Mouse (Mus musculus): ENCODE results near the gene Ccl4. TPM values are rescaled to one million over a fixed set of nuclear protein-coding genes. Genes with fewer than 3 reads are reported as not detected.

The Ccl4 gene
- polyA plus RNA-seq, 1 experiment, result 2.6 TPM

DNA sequence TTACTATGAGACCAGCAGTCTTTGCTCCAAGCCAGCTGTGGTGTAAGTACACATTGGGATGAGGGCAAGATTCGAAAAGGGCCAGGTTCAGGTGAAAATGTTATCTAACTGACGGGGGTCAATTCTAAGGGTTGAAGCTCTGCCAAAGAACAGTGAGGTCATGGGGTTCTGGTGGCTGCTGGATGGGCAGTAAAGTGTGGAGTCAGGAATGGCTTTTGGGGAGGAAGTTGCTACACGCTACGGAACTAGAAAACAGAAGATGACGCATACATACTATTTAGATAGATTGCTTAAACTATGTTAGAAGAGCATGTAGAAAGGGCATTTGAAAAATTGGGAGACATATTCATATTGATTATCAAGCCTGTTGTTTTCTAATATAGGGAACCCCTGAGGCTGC is 1.1 kb downstream of the Ccl4 start:
- H3K36me3 ChIP-seq (ENCODE audit: control insufficient read depth, insufficient read depth, low read length), result no peaks in the 10 kb centered on the region
- no peaks in the 10 kb centered on the region for H3K4me1 ChIP-seq (ENCODE audit: control insufficient read depth, insufficient read depth, insufficient read length, low read length)
- H3K27me3 ChIP-seq (ENCODE audit: control insufficient read depth, insufficient read depth, low read length), result no peaks in the 10 kb centered on the region
- H3K4me3 ChIP-seq (ENCODE audit: low read depth, low read length), result no peak overlapping the region
- TF ChIP-seq CTCF (IDR thresholded peaks at IDR 0.05; ENCODE audit: extremely low read depth, insufficient read length, insufficient replicate concordance, low read depth, low read length) (no peak), POLR2A (IDR thresholded peaks at IDR 0.05; ENCODE audit: low read depth, low read length) (no peak)
- H3K27ac ChIP-seq (ENCODE audit: insufficient read depth, low read depth, low read length), result peak overlapping the region; percentile 22; the same call in 1 of the 2 replicates
- WGBS, result 49% methylated on average over 5 of the region's 5 CpGs

- H3K4me3 ChIP-seq (ENCODE audit: low read depth, low read length), result no peak overlapping the region
- no peaks in the 10 kb centered on the region for H3K27me3 ChIP-seq (ENCODE audit: control insufficient read depth, insufficient read depth, low read length)
- no peaks in the 10 kb centered on the region for H3K36me3 ChIP-seq (ENCODE audit: control insufficient read depth, insufficient read depth, low read length)
- H3K27ac ChIP-seq (ENCODE audit: insufficient read depth, low read depth, low read length), result no peak overlapping the region
- TF ChIP-seq CTCF (IDR thresholded peaks at IDR 0.05; ENCODE audit: extremely low read depth, insufficient read length, insufficient replicate concordance, low read depth, low read length) (no peak), POLR2A (IDR thresholded peaks at IDR 0.05; ENCODE audit: low read depth, low read length) (no peak)
- H3K4me1 ChIP-seq (ENCODE audit: control insufficient read depth, insufficient read depth, insufficient read length, low read length), result no peaks in the 10 kb centered on the region
Measured at GRCm38 (mm10) chr11:83671743-83672142, 9.4 kb downstream of the Ccl4 start.

DNA sequence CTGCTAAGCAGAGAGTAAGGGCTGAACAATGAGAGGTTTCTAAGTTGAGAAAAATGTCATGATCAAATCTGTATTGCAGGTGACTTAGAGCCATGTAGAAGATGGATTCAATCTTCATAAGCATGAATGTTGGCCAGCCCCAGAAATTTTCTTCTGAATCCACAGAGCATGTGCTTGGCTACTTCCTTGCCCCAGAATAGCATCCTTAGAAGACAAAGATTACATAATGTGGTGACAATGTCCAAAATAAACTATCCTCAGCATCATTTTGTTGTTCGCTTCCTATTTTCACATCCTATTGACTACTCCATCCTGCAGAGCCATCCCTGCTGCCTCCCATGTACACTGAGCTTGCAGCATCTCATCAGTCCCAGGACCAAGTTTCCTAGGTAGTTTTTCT is 13.3 kb downstream of the Ccl4 start:
- WGBS, result 86% methylated on average over 1 of the region's 1 CpGs
- H3K4me1 ChIP-seq (ENCODE audit: control insufficient read depth, insufficient read depth, insufficient read length, low read length), result no peaks in the 10 kb centered on the region
- H3K4me3 ChIP-seq (ENCODE audit: low read depth, low read length), result no peak overlapping the region
- TF ChIP-seq POLR2A (IDR thresholded peaks at IDR 0.05; ENCODE audit: low read depth, low read length) (no peak), CTCF (IDR thresholded peaks at IDR 0.05; ENCODE audit: extremely low read depth, insufficient read length, insufficient replicate concordance, low read depth, low read length) (no peak)
- no peak overlapping the region for H3K27ac ChIP-seq (ENCODE audit: insufficient read depth, low read depth, low read length)
- H3K27me3 ChIP-seq (ENCODE audit: control insufficient read depth, insufficient read depth, low read length), result no peaks in the 10 kb centered on the region
- H3K36me3 ChIP-seq (ENCODE audit: control insufficient read depth, insufficient read depth, low read length), result no peaks in the 10 kb centered on the region

- no peak for TF ChIP-seq CTCF (IDR thresholded peaks at IDR 0.05; ENCODE audit: extremely low read depth, insufficient read length, insufficient replicate concordance, low read depth, low read length)
- no peak for TF ChIP-seq POLR2A (IDR thresholded peaks at IDR 0.05; ENCODE audit: low read depth, low read length)
- Histone ChIP-seq H3K4me3 (ENCODE audit: low read depth, low read length) (no peak overlapping the region), H3K27ac (ENCODE audit: insufficient read depth, low read depth, low read length) (no peak overlapping the region), H3K27me3 (ENCODE audit: control insufficient read depth, insufficient read depth, low read length) (no peaks in the 10 kb centered on the region), H3K36me3 (ENCODE audit: control insufficient read depth, insufficient read depth, low read length) (no peaks in the 10 kb centered on the region), H3K4me1 (ENCODE audit: control insufficient read depth, insufficient read depth, insufficient read length, low read length) (no peaks in the 10 kb centered on the region)
- 82% methylated on average over 1 of the region's 1 CpGs for WGBS
Measured at GRCm38 (mm10) chr11:83689918-83690317, 27.5 kb downstream of the Ccl4 start.

- no peaks in the 10 kb centered on the region for H3K4me1 ChIP-seq (ENCODE audit: control insufficient read depth, insufficient read depth, insufficient read length, low read length)
- TF ChIP-seq CTCF (IDR thresholded peaks at IDR 0.05; ENCODE audit: extremely low read depth, insufficient read length, insufficient replicate concordance, low read depth, low read length), result no peak
- no peak for TF ChIP-seq POLR2A (IDR thresholded peaks at IDR 0.05; ENCODE audit: low read depth, low read length)
- H3K27me3 ChIP-seq (ENCODE audit: control insufficient read depth, insufficient read depth, low read length), result no peaks in the 10 kb centered on the region
- no peak overlapping the region for H3K27ac ChIP-seq (ENCODE audit: insufficient read depth, low read depth, low read length)
- WGBS, result 67% methylated on average over 1 of the region's 1 CpGs
- H3K4me3 ChIP-seq (ENCODE audit: low read depth, low read length), result no peak overlapping the region
- no peaks in the 10 kb centered on the region for H3K36me3 ChIP-seq (ENCODE audit: control insufficient read depth, insufficient read depth, low read length)
Measured at GRCm38 (mm10) chr11:83692008-83692407, 29.6 kb downstream of the Ccl4 start.

DNA sequence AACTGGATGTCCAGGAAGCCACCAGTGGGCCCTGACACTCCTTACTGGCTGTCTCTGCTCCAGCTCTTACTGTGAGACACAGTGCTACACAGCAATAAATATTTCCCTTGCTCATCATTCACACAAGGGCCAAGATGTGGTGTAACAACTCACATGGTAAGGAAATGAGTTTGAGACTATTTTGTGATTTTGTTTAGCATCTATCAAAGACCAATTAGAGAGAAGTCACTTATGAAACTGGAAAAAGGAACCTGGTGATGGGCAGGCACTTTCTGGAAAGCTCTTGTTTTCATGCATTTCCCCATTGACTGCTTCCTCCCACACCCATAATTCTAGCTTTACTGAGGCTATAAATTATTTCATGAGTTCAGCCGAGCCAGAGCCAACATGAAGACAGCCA is 41.3 kb downstream of the Ccl4 start, which contains the start of gene Wfdc17:
Gene Wfdc17 (plus strand): TSS at position 287 of the 400 bp plus-strand sequence.
- H3K27ac ChIP-seq (ENCODE audit: insufficient read depth, low read depth, low read length), result no peak within 1 kb of the TSS
- 0% methylated on average over 1 of the region's 1 CpGs for WGBS
- TF ChIP-seq CTCF (IDR thresholded peaks at IDR 0.05; ENCODE audit: extremely low read depth, insufficient read length, insufficient replicate concordance, low read depth, low read length) (no peak), POLR2A (IDR thresholded peaks at IDR 0.05; ENCODE audit: low read depth, low read length) (no peak)
- no peaks in the 10 kb centered on the region for H3K4me1 ChIP-seq (ENCODE audit: control insufficient read depth, insufficient read depth, insufficient read length, low read length)
- H3K27me3 ChIP-seq (ENCODE audit: control insufficient read depth, insufficient read depth, low read length), result no peaks in the 10 kb centered on the region
- no peaks in the 10 kb centered on the region for H3K36me3 ChIP-seq (ENCODE audit: control insufficient read depth, insufficient read depth, low read length)
- H3K4me3 ChIP-seq (ENCODE audit: low read depth, low read length), result no peak within 1 kb of the TSS

- no peaks in the 10 kb centered on the region for H3K36me3 ChIP-seq (ENCODE audit: control insufficient read depth, insufficient read depth, low read length)
- H3K27me3 ChIP-seq (ENCODE audit: control insufficient read depth, insufficient read depth, low read length), result no peaks in the 10 kb centered on the region
- H3K27ac ChIP-seq (ENCODE audit: insufficient read depth, low read depth, low read length), result no peak within 1 kb of the TSS
- WGBS, result 40% methylated on average over 4 of the region's 4 CpGs
- TF ChIP-seq POLR2A (IDR thresholded peaks at IDR 0.05; ENCODE audit: low read depth, low read length) (no peak), CTCF (IDR thresholded peaks at IDR 0.05; ENCODE audit: extremely low read depth, insufficient read length, insufficient replicate concordance, low read depth, low read length) (no peak)
- no peak within 1 kb of the TSS for H3K4me3 ChIP-seq (ENCODE audit: low read depth, low read length)
- no peaks in the 10 kb centered on the region for H3K4me1 ChIP-seq (ENCODE audit: control insufficient read depth, insufficient read depth, insufficient read length, low read length)
Measured at GRCm38 (mm10) chr11:83708715-83709114, 46.3 kb downstream of the Ccl4 start, which contains the start of gene Wfdc18. TSS of gene Wfdc18 (plus strand) at chr11:83709015.

All from small intestine, adult 2 months (tissue).